Mouse (Mus musculus) heart, adult 8-10 months (tissue): ENCODE data around the gene Ang. TPM values are rescaled to one million over a fixed set of nuclear protein-coding genes. Genes with fewer than 3 reads are reported as not detected.

Source experiments
- DNase-seq: peaks from one replicate; pipeline ENCODE4 v3.0.0; 2022; ENCODE audit warnings: low spot score
- total RNA-seq, 4 experiments: library from RNA; stranded (reverse); gene quantifications; 2 replicates each; pipeline ENCODE4 v1.2.4; 2022

Gene Ang
- total RNA-seq, 4 experiments from 2014 or later, result 3.6 to 9.2 (median 4.9) TPM

- no peak for DNase-seq
These were observed 38.0 kb downstream of the Ang start for GRCm38 (mm10) chr14:51128775-51129623.

GRCm38 (mm10) chr14:51129624-51129975 lies 38.6 kb downstream of the Ang start:
- DNase-seq, result no peak

GRCm38 (mm10) chr14:51130315-51130940 lies 39.5 kb downstream of the Ang start:
- no peak for DNase-seq

GRCm38 (mm10) chr14:51131086-51131815 lies 40.3 kb downstream of the Ang start:
- no peak for DNase-seq

- no peak for DNase-seq
These were observed 41.4 kb downstream of the Ang start for GRCm38 (mm10) chr14:51132372-51132771.

GRCm38 (mm10) chr14:51140342-51140741 lies 49.4 kb downstream of the Ang start:
- peak; percentile 22 for DNase-seq

- DNase-seq, result no peak
These were observed 51.2 kb downstream of the Ang start for GRCm38 (mm10) chr14:51142119-51142518.

GRCm38 (mm10) chr14:51142568-51142967 lies 51.6 kb downstream of the Ang start:
- DNase-seq, result no peak

- DNase-seq, result peak; percentile 35
These were observed 52.3 kb downstream of the Ang start for GRCm38 (mm10) chr14:51143287-51143686.

GRCm38 (mm10) chr14:51143937-51144336 lies 53.0 kb downstream of the Ang start:
- no peak for DNase-seq

- DNase-seq, result no peak
These were observed 53.5 kb downstream of the Ang start for GRCm38 (mm10) chr14:51144451-51144850.

GRCm38 (mm10) chr14:51145521-51145920 lies 54.6 kb downstream of the Ang start:
- DNase-seq, result no peak

GRCm38 (mm10) chr14:51146685-51147084 lies 55.7 kb downstream of the Ang start, which contains the start of gene Rnase1:
Gene Rnase1 (minus strand): TSS chr14:51146785.
- no peak for DNase-seq

- no peak for DNase-seq
These were observed 57.1 kb downstream of the Ang start for GRCm38 (mm10) chr14:51148006-51148405.

GRCm38 (mm10) chr14:51149164-51149563 lies 58.2 kb downstream of the Ang start:
- DNase-seq, result no peak

GRCm38 (mm10) chr14:51150206-51150831 lies 59.4 kb downstream of the Ang start:
- DNase-seq, result no peak

Other genes with a start within 250 kb of the Ang start
- 10 to 100 TPM in 2 of 4 experiments, 1 to 10 TPM in 2; 8.0 to 12.1 (median 10.0) TPM for gene Tep1, start 220.6 kb upstream of the Ang start, total RNA-seq
- gene Klhl33, start 193.6 kb upstream of the Ang start, total RNA-seq, result 10 to 100 TPM; 13.4 to 33.6 (median 21.6) TPM
- 10 to 100 TPM; 53.6 to 75.8 (median 70.5) TPM for gene Osgep, start 166.3 kb upstream of the Ang start, total RNA-seq
- gene Apex1, start 166.2 kb upstream of the Ang start, total RNA-seq, result 10 to 100 TPM; 23.1 to 33.8 (median 26.7) TPM
- 10 to 100 TPM; 19.3 to 24.5 (median 20.6) TPM for gene Pip4p1, start 160.3 kb upstream of the Ang start, total RNA-seq
- 10 to 100 TPM in 1 of 4 experiments, 1 to 10 TPM in 3; 8.0 to 10.9 (median 9.3) TPM for gene Pnp, start 160.1 kb upstream of the Ang start, total RNA-seq
- gene Gm49342, start 146.6 kb upstream of the Ang start, total RNA-seq, result 10 to 100 TPM in 2 of 4 experiments, 1 to 10 TPM in 2; 6.8 to 12.3 (median 9.5) TPM
- gene Pnp2, start 135.2 kb upstream of the Ang start, total RNA-seq, result 1 to 10 TPM in 1 of 4 experiments, under 1 TPM in 2, not detected in 1; 0.52 to 1.2 (median 0.84) TPM
- gene Rnase10, start 83.4 kb upstream of the Ang start, total RNA-seq, result under 1 TPM in 3 of 4 experiments, not detected in 1; 0.25 to 0.37 (median 0.27) TPM
- gene Rnase9, start 49.3 kb upstream of the Ang start, total RNA-seq, result not detected
- gene Rnase11, start 41.0 kb upstream of the Ang start, total RNA-seq, result not detected
- gene Rnase12, start 33.5 kb upstream of the Ang start, total RNA-seq, result not detected
- gene Olfr750, start 16.7 kb upstream of the Ang start, total RNA-seq, result not detected
- gene Rnase4, start 73 bp upstream of the Ang start, total RNA-seq, result 10 to 100 TPM; 38.7 to 52.9 (median 46.5) TPM
- gene Eddm3b, start 23.3 kb downstream of the Ang start, total RNA-seq, result not detected
- gene Rnase6, start 32.8 kb downstream of the Ang start, total RNA-seq, result under 1 TPM; 0.16 to 0.63 (median 0.33) TPM
- gene Rnase1, start 55.6 kb downstream of the Ang start, total RNA-seq, result 1 to 10 TPM in 2 of 4 experiments, under 1 TPM in 1, not detected in 1; 0.29 to 1.4 (median 1.3) TPM
- gene Rnase2b, start 71.1 kb downstream of the Ang start, total RNA-seq, result not detected
- not detected for gene Ang2, start 108.0 kb downstream of the Ang start, total RNA-seq
- gene Ear14, start 112.2 kb downstream of the Ang start, total RNA-seq, result not detected
- 10 to 100 TPM in 1 of 4 experiments, 1 to 10 TPM in 2, under 1 TPM in 1; 0.95 to 12.3 (median 2.4) TPM for gene Rnase2a, start 165.0 kb downstream of the Ang start, total RNA-seq